Mouse (Mus musculus): ENCODE data around the gene Tmem233. TPM values are rescaled to one million over a fixed set of nuclear protein-coding genes. Genes with fewer than 3 reads are reported as not detected.

Gene Tmem233
- total RNA-seq (2017), result not detected in 3 replicates

DNA sequence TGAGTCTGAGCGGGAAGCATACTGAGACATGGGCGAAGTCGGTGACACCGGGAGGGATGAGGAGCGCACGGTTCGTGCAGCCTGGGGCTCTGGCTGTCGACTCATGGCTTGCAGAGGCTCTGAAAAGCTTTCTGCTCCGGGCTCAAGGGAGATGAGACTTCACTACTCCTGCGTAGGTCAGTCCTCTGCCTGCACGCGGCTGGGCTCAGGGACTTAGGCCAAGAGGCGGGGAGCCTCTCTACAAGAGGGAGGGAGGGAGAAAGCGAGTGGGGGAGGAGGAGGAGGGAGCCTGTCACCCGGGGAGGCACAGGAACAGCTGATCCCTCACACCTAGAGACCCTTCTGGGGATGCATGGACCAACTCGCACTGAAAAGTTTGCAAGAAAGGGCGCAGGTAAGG is at the start of gene Tmem233:
Tmem233 (minus strand) TSS at position 164 of the 400 bp plus-strand sequence.
- no peak for ATAC-seq (replicated peaks; ENCODE audit: insufficient number of reproducible peaks, low FRiP score, low TSS enrichment, poor library complexity, severe bottlenecking)

DNA sequence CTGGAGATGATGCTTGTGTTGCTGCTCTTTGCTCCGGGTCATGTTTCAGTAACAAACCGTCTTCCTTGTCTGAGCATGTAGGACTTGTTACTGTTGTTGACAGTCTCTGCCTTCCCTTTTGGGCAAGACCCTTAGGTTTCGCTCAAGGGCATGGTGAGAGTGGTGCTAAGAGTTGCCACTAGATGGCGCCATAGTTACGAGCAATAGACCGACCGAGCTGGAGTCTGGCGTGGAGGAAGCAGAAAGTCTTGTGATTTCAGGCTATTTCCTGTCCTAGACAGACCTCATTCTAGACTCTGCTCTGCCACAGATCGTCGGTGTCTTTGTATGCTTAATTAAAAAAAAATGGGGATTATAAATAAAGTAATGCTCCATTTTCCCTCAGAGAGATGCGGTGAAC is 40.3 kb upstream of the Tmem233 start:
- peak; percentile 50; the same call in 1 of the 2 replicates for ATAC-seq (replicated peaks; ENCODE audit: insufficient number of reproducible peaks, low FRiP score, low TSS enrichment, poor library complexity, severe bottlenecking)

DNA sequence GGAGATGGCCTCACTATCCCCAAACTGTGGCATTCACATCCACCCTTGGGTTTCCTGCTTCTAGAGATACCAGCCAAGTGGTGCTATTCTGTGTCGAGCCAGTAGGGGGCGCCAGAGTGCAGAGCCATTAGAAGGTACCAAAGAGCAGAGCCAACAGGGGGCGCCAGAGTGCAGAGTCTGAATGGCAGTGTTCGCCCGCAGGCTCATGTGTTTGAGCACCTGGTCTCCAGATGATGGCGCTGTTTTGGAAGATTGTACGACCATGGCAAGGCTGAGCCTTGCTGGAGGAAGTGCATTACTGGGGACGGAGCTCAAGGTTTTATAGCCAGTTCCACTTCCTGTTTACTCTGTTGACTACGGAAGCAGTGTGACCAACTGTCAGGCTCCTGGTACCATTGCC is 33.5 kb upstream of the Tmem233 start:
- ATAC-seq (replicated peaks; ENCODE audit: insufficient number of reproducible peaks, low FRiP score, low TSS enrichment, poor library complexity, severe bottlenecking), result no peak; the same call in 1 of the 2 replicates

DNA sequence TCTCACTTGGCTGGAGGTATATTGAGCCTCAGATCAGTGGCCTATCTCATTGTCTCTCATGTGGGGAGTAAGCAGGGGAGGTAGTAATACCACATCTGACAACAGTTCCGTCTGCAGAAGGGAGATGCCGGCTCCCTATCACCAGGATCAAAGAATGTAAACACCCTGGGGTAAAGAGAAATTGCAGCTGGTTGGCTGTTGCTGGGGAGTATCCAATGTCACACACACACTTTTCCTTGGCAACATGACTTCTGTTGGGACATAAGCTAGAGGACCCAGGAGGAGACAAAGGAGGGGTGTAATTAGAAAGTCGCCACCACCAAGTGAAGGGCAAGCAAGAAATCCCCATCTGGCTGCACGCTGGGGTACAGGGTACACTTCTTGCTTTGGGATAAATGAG is 33.1 kb upstream of the Tmem233 start:
- no peak for ATAC-seq (replicated peaks; ENCODE audit: insufficient number of reproducible peaks, low FRiP score, low TSS enrichment, poor library complexity, severe bottlenecking)

DNA sequence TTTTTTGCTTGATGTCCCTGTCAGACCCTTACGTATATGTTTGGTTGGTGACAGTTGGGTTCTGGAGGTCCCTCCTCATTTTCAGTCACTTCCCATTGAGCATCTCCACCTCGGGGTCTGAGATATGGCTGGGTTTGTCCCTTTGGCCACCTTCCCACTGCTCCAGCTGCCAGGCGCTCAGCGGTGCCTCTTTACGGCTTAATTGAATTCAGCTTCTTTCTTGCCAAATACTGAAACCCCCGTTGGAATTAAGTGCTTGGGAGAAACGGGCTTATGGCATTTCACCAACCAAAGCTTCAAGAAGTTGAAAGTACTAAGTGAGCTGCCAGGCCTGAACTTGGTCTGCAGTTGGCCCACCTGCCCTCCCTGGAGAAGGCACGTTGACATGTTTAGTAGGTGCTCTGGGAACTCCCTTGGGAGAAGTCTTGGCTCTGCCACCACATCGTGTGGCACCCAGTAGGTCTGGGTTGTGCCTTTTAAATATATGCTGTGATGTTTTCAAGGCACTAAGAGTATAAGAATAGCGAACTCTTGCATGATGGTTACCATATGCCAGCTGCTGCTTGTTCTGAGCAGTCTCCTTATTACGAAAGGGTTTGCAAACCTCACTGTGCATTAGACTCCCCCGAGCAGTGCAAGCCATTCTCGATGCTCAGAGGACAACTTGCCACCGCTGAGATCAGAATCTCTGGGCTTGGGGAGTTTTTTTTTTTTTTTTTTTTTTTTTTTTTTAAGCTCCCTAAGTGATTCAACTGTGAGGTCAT is 32.2 kb upstream of the Tmem233 start:
- ATAC-seq (replicated peaks; ENCODE audit: insufficient number of reproducible peaks, low FRiP score, low TSS enrichment, poor library complexity, severe bottlenecking), result no peak

DNA sequence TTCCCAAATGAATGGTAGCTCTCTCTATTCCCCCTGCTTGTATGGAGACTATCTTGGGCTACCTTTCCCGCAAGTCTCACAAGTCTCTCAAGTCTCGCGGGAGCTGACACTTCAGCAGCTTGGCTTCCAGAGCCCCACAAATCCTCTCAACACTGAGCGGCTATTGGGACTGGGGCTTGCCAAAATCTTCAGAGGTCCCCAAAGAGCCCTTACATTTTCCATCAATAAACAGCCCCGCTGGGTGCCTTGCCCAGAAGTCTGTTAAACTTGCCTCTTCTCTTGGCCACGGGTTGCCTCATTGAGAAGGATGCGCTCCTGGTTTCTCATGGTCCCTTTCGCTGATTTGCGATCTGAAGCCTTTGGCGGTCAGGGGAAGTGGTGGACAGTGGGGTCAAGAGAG is 25.6 kb upstream of the Tmem233 start:
- no peak for ATAC-seq (replicated peaks; ENCODE audit: insufficient number of reproducible peaks, low FRiP score, low TSS enrichment, poor library complexity, severe bottlenecking)

DNA sequence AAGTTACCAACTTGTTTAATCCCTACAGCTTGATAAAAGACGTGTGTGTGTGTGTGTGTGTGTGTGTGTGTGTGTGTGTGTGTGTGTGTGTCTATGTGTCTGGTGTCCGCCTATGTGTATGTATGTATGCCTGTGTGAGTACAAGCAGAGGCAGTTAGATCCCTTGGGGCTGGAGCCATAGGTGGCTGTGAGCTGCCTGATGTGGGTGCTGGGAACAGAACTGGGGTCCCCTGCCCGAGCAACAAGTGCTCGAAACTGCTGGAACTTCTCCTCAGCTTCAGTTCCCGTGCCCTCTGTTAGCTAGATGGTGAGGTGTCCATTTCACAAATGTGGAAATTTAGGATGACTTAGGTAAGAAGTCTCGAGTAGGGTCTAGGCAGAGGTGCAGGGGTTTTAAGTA is 1.2 kb upstream of the Tmem233 start:
- no peak for ATAC-seq (replicated peaks; ENCODE audit: insufficient number of reproducible peaks, low FRiP score, low TSS enrichment, poor library complexity, severe bottlenecking)

DNA sequence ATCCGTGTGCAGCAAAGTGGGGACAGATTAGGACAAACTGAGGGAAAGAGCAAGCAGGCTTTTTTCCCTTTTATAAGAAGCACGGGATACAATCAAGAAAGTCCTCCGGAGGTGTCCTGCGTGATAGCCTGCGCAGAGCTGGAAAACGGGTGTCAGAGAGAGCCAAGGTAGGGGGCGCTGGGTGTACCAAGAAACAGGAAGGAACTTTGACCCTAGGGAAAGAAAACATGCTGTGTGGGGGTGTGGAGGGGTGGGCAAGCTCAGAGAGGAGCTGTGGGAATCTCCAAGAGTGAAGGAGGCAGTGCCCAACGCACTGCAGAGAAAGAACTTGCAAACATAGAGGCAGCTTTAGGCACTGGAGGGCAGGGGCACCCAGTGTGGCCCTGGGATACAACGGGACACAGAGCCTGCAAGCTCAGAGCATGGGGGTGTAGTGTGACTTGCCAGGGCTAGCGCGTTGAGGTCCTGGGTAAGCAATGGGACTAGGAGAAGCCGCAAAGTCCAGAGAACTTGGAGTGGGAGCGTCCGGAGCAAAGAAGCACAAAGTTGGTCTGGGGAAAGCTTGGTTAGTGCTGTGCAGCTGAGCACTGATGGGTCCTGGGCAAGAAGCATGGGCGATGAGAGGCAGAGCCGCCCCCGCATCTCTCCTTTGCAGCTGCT is 673 bp downstream of the Tmem233 start:
- ATAC-seq (replicated peaks; ENCODE audit: insufficient number of reproducible peaks, low FRiP score, low TSS enrichment, poor library complexity, severe bottlenecking), result no peak

DNA sequence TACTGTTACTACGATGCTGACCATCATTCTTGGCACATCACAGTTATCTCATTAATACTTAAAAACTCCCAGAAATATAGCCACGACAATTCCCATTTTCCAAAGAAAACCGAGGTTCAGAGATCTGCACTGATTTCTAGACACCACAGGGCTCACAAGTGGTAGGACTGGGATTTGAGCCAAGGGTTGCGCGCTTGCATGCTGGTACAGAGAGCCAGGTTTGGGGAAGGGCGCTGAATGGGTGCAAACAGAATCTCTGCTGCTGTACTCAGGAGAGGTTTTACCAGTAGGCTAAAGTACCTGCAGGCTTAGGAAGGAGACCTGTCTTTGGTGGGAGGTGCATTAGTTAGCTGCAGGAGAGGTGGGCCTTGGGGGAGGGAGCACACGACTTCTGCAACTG is 1.4 kb downstream of the Tmem233 start:
- ATAC-seq (replicated peaks; ENCODE audit: insufficient number of reproducible peaks, low FRiP score, low TSS enrichment, poor library complexity, severe bottlenecking), result no peak

DNA sequence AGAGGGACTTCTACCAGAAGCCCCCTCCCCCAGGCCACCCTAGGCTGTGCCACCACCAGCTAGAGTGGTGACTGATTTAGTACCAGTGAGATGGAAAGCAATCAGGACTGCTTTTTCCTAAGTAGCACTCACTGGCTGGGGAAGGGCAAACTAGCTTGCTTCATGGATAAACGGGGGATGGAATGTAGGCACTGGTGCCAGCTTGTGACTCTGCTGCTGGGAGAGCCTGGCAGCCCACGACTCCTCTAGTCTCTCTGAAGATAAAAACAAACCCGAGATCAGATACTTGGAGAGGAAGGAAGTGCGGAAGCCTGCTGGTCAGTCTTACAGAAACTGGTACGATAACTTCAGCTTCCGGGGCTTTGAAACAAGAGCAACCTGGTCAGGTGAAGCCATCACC is 2.3 kb downstream of the Tmem233 start:
- ATAC-seq (replicated peaks; ENCODE audit: insufficient number of reproducible peaks, low FRiP score, low TSS enrichment, poor library complexity, severe bottlenecking), result no peak

DNA sequence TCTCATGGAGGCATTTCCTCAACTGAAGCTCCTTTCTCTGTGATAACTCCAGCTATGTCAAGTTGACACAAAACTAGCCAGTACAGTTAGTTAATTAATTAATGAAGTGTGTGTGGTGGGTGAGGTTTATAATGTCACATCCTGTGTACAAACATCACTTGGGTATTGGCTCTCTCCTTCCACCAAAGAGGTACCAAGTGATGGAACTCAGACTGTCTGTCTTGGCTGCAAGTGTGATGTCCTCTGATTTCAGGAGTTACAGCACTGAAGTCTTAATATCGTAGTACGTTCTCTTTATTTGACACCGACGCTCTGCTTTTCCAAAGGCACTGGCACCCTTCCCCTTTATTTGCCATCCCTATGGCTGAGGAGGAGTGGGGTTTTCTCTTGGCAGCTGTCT is 13.4 kb downstream of the Tmem233 start:
- no peak for ATAC-seq (replicated peaks; ENCODE audit: insufficient number of reproducible peaks, low FRiP score, low TSS enrichment, poor library complexity, severe bottlenecking)

DNA sequence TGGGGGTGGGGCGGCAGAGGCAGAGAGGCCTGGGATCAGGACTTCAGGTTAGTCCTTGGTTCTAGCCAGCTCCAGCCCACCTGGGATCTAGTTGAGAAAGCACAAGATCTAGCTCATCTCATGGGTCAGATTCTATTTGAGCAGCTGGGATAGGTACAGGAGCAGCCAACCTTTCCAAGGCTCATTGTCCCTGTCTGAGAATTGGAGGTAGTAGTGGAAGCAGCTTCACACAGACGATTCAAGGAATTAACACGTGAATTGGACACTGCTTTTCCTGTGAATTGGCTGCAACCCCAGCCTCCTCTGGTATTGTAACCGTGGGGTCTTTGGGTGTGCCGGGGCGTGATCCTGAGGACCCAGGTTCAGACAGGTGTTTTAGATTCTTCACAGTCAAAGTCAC is 30.2 kb downstream of the Tmem233 start:
- ATAC-seq (replicated peaks; ENCODE audit: insufficient number of reproducible peaks, low FRiP score, low TSS enrichment, poor library complexity, severe bottlenecking), result no peak

DNA sequence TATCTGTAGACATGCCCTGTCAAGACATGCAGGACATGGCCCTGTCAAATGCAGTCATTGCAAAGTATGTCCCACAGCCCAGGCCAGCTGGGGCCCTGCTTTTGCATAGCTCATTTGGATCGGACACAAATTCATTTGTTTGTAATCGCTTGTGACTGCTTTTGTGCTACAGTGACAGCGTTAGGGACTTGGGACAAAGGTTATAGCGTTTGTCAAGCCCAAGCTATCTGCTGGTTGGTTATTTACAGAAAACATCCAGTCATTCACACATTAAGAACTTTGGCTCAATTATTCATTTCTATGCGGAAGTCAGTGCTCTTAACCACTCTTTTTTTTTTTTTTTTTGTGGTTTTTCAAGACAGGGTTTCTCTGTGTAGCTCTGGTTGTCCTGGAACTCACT is 30.9 kb downstream of the Tmem233 start:
- ATAC-seq (replicated peaks; ENCODE audit: insufficient number of reproducible peaks, low FRiP score, low TSS enrichment, poor library complexity, severe bottlenecking), result no peak

DNA sequence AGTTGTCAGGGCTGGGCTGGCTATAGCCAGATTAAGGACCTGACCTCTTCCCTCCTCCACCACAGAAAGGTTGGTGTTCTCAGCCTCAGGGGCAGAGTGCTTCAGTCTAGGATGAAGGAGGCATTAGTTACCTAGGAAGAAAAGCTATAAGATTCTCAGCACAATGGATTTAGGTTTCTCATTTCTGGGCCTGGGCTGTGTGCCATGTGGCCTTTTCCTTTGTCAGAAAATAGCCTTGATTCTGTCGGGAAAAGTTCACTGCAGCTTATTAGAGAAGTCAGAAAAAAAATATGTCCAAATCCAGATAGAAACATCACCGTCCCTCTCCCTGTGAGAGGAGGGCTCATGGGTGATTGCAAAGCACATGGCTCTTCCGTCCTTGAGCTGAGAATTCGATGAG is 33.2 kb downstream of the Tmem233 start:
- no peak for ATAC-seq (replicated peaks; ENCODE audit: insufficient number of reproducible peaks, low FRiP score, low TSS enrichment, poor library complexity, severe bottlenecking)

DNA sequence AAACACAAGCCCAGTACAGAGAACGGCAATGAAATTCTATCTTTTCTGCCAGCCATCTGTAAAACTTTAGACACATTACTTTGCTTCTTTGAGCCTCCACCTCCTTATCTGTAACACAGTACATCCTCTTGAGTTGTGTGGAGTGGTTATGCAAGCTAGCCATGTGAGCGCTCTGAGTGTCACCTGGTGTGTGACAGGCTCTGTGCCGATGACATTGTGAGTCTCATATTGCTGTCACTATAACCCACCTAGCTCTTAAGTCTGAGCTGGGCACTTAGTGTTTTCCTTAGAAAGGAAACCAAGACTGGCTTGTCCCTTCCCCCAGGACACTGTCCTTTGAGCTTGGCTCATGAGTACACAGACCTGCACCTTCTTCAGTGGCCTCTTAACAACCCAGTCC is 34.7 kb downstream of the Tmem233 start:
- no peak for ATAC-seq (replicated peaks; ENCODE audit: insufficient number of reproducible peaks, low FRiP score, low TSS enrichment, poor library complexity, severe bottlenecking)

DNA sequence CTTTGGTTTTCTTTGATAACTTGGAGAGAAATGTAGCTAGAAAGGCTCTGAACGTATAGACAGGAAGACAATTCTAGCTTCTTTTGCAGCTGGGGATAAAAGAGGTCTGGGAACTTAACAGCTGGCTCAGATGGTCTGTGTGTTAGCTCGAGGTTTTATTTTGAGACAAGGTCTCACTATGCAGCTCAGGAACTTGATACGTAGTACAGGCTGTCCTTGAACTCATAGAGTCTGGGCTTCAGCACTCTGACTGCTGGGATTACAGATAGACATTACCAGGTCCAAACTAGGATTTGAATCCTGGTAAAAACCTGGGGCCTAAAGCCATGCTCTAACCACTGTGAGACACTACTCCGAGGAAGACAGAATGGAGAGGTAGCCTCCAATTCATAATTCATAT is 36.8 kb downstream of the Tmem233 start:
- ATAC-seq (replicated peaks; ENCODE audit: insufficient number of reproducible peaks, low FRiP score, low TSS enrichment, poor library complexity, severe bottlenecking), result no peak

DNA sequence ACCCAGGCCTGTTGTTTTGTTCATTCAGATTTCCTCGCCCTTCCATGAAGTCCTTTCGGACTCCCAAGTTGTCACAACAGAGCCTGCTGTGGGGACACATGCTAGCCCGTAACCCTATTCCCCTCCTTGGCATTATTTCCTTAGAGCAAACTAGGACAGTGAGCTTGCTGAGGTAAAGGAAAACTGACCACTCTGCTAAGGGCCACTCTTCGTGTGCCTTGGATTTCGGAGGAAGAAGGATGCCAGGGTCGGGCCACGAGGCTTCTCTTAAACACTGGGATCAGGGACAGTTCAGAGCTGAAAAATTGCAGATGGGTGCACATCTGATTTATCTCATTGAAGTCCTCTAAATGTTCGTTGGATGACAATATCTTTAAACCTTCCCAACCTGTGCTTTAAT is 37.5 kb downstream of the Tmem233 start:
- no peak for ATAC-seq (replicated peaks; ENCODE audit: insufficient number of reproducible peaks, low FRiP score, low TSS enrichment, poor library complexity, severe bottlenecking)

DNA sequence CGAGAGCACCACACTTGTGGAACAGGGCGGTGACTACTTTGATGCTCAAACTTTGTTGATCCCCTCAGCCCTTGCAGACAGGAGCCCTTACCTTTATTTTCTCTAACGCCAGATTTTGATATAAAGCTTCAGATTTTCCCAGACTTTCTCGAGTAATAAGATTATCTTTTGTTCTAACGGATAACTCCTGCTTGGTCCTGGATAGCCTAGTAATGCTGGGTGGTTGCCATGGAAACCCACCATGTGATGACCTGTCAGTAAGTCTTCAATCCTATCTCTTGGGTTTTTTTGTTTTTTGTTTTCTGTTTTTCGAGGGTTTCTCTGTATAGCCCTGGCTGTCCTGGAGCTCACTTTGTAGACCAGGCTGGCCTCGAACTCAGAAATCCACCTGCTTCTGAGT is 40.8 kb downstream of the Tmem233 start:
- no peak for ATAC-seq (replicated peaks; ENCODE audit: insufficient number of reproducible peaks, low FRiP score, low TSS enrichment, poor library complexity, severe bottlenecking)

DNA sequence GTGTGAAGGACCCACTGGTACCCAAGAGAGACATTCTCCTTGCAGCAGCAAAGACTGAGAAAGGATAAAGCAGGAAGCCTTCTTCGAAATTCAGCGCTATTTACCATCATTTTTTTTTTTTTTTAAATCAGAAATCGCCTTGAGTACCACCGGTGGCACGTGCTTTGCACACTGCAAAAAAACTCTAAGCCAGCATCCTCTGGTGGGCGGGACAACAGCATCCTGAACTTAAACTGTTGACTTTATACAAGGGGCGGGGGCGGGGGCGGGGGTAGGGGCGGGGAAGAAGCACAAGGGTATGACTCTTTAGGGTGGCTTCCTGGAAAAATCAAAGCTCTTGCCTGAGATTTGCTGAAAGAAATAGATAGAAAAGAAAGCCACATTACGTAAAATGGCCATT is 43.3 kb downstream of the Tmem233 start:
- no peak for ATAC-seq (replicated peaks; ENCODE audit: insufficient number of reproducible peaks, low FRiP score, low TSS enrichment, poor library complexity, severe bottlenecking)

DNA sequence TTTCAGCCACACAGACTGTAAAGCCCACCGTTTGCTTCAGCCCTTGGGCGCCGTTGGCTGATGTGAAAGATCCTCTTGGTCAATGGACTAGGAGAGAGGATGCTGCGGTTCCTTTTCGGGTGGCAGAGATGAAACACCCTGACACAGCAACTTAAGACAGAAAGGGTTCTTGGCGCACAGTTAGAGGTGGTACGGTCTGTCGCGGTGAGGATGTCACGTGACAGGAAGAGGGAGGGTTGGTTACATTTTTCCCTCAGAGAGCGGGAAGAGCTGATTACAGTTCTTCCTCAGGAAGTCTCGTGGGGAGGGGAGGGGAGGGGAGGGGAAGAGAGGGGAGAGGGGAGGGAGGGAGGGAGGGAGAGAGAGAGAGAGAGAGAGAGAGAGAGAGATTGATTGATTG is 45.3 kb downstream of the Tmem233 start:
- ATAC-seq (replicated peaks; ENCODE audit: insufficient number of reproducible peaks, low FRiP score, low TSS enrichment, poor library complexity, severe bottlenecking), result no peak

Measured in monocyte, adult 5-6 weeks (primary cell).